Mouse (Mus musculus): ENCODE measurements at regions not wholly inside any gene's neighbourhood (a gene's known extent, or its start where the extent isn't known, plus 50 kb on each side); places are given as distances from the start of the nearest gene placed in this dataset.

DNA sequence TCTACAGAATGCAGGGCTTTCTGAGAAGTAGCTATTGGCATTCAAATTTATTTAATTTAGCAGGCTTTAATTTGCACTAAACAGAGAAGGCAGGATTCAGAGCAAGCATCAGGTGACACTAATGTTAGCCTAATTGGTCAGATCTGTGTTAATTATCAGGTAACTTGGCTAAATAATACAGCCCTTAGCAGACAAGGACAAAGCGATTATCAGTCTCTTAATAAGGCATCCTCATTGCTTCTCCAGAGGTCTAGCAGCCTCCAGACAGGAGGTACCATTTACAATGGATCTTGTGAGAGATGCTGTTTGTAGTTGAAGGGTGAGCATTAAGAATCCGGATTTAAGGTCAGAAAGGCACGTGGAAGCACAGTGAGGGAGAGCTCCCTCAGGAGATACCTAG is 253.7 kb upstream of the Fam92a start:
- DNase-seq (ENCODE audit: low spot score in 2 of 2): no peak

DNA sequence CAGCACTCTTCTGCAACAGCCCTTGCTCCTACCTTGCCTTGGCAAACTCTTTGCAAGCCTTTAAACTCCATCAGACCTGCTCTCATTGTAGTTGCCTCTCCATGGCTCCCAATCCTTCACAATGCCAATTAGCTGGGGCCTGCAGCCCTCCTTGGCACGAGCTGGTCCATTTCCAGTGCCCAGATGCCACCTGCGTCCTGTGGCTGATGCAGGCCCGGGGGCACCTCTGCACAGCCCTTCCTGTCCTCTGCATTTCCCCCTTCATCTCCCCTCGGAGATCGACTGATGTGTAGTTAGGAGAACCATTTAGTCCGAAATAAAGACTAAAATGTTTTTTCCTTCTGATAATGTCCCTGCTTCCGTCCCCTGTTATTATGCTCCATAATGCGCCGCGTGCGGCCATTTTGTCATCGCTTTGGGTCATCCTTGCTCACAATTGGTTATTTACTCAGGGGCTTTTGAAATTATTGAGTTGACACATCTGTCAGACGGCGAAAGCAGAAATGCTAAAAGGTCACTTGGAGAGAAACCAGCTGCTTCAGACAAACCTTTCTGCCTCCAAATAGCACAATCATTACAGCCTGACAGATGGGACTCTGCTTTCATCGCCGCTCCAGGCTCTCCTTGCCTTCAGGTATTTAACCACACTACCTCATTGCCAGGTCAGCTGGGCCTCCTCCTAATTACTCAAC is 250.0 kb upstream of the Fam92a start:
- no peak for DNase-seq (ENCODE audit: low spot score in 2 of 2)

DNA sequence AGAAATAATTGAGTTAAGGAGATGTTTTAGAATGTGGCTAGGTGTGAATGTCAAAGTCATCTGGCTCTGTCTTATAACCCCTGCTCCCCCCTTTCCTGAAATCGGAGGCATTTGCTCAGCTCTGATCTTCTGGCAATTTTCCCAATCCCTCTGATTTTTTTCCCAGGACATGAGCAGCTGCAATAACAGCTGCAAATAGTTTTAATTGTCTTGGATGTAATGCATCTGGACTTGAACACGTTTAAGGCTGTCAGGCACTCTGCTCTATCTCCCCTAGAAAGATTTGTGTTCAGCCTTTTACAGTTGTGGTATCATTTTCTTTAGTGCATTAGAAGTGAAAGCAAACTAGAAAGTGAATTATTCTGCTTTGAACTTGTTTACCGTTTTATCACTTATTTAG is 246.3 kb upstream of the Fam92a start:
- no peak for DNase-seq (ENCODE audit: low spot score in 2 of 2)

DNA sequence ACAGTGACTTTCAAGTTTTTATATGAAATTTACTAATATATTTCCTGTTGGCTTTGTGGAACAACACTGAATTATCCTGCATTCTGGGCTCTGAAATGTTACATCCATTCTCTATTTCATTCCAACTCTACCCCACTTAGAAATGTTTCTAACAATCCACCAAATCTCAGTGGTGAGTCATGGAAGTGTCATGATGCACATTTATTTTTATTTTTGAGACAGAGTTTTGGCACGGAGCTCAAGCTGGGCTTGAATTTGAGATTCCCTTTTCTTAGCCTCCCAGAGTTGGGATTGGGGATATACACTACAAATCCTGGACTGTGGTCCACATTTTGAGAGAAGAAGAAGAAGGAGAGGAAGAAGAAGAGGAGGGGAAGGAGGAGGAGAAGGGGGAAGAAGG is 223.5 kb upstream of the Fam92a start:
- DNase-seq (ENCODE audit: low spot score in 2 of 2): no peak

DNA sequence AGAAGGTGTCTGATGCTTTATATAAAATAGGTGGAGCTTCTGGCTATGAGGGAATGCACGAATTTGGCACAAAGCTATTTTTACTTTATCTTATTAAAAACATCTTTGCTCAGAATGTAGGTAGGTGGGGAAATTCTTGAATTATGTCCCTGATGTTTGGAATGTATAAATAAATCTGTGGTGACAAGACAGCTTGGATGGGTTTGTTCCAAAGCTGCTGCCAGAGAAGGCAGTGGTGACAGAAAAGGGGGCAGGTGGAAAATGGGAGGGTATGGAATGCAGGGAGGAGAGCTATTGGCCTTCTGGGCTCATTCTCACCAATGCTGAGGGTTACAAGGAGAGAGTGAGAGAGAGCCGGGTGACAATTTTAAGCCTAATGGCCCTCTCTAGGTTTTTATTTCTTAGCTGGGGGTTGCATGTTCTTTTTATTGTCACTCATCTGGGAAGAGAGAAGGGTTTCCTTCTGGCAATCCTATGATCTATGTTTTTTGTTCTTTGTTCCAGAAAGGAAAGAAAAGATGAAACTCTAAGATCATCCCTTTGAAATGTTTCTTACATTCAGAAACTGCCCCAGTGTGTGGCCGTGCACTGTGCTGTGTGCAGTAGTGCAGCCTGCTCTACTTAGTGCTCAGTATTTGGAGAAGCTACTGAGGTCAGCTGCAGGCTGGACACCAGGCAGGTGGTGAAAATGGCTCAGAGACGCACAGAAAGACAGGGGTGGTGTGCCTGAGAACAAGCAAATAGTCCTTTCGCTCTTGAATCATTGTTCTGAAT is 205.2 kb upstream of the Fam92a start:
- peak; percentile 8 to 31 for DNase-seq (ENCODE audit: low spot score in 2 of 2)

DNA sequence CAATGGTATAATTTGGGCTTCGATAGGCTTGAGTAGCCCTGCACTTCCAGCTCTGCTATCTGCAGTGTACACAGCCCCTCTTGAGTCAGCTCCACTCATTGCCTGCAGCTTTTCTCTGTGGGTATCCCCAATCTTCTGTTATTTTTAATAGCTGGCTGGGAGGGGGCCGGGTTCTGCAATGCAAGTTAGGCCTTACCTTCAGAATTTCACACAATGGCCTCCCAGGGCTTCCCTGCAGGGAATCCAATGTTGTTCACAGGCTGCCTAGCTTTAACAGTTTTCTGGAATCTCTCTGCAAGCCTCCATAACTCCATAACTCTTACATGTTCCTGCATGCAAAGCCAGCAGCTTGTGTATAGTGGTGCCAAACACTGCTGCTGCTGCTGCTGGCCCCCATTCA is 197.7 kb upstream of the Fam92a start:
- DNase-seq (ENCODE audit: low spot score in 2 of 2): no peak

DNA sequence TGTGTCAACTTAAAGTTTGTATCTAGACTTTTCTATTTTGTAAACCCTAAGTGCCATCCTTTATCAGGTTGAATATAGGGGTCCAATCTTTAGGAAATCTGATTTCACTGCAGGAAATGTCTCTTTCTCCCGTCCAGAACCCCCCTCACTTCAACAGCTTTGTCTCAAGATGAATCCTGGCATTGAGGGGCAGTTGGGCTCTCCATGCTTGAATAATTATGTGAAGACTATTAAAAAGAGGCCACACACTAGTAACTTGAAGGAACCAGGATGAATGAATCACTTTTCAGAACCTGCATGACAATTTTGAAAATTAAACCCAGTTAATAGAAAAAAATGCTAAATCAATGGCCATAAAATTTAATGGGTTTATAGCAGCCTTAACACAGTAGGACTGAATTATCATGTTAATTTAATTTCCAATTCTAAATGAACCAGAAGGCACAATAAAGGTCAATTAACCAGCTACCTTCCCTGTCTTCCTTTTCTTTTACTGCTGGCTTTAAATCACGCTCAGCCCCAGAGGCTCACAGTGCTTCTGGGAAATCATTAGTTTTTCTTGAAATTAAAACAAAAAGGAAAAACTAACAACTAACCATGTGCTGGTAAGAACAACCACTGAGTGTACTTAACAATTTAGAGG is 185.3 kb upstream of the Fam92a start:
- no peak for DNase-seq (ENCODE audit: low spot score in 2 of 2)

DNA sequence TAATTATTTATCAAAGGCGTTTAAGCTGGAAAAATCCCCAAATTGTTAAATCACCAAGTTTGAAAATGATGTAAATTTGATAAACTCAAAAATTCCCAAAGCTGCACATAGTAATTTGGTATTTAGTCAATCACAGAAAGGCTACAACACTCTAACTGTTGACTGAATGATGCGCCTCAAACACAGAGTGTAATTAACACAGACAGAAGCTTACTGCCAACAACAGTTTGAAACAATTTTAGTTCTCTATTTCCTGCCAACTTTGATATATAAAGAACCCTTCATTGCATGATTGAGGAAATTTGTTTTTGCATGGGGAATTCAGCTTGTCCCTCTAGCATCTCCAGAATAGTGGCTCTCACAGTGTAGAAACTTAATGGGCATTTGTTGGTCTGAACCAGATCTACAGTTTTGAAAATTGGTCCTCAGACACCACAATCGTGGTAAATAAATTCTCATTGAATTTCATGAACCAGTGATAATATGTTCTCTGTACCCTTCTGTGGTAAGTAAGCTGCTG is 181.6 kb upstream of the Fam92a start:
- DNase-seq (ENCODE audit: low spot score in 2 of 2): no peak

DNA sequence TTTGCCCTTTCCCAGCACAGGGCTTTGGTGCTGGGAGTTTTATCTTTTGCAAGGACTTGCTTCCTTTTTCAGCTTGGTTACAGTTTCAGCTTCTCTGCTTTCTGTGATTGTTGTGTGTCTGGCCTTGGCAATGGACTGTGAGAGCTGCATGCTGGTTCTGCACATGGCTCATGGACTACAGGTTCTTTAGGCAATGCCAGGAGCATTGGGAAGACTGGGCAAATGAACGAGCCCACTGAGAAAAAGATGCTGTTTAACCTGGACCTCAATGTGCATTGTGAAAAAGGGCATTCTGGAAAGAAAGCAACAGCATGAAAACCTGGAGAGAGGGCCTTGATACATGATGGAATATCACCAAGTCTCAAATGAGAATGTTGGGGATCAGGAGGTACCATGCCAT is 167.4 kb upstream of the Fam92a start:
- DNase-seq (ENCODE audit: low spot score in 2 of 2): no peak

DNA sequence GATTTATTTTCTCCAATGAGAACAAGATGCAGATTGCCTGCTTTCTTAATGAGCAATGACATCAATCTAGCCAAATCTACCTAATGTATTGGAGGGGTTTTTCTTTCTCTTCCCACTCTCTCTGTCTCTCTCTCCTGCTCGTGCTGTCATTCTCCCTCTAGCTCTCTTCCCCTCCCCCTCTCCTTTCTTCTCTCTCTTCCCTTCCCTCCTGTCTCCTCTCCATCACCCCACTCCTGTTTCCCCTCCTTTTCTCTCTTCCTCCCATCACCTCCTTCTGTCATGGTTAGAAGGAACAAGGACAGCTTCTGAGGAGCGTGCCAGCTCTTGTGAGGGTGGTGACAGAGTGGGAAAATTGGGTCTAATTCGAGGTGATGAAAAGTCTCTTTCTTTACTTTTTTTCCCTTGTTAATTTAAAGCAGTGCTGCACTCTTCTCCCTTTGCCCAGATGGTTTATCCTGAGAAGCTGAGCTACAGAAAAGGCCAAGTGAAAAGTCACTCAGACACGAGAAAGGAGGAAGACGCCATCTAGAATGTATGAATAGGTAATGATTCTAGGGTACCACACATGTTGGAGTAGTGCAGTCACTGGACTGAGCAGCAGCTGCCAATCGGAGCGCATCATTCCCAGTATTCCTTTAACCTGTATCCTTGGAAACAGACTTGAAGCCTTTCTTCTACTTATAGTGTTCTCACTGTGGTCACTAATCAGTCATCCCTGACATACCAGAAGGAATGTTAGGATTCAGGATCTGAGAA is 163.2 kb upstream of the Fam92a start:
- peak in 1 of 2 experiments; percentile 13 for DNase-seq (ENCODE audit: low spot score in 2 of 2)

DNA sequence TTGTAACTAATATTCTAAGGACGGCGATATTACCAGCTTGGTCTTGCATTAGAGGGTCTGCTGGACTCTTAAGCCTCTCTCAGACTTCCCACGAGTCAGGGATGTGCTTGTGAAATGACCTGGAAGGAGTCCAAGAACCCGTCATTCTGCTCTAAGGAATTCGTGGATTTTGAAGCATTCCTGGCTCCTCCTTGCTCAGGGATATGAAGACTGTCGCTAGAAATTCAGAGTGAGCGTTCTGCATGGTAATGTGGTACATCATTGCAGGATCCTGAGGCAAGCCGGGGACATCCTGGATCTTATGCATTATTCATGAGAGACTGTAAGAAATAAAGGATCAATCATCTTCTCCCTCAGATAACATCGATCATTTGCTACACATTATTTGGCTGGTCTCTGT is 162.6 kb upstream of the Fam92a start:
- DNase-seq (ENCODE audit: low spot score in 2 of 2): no peak

DNA sequence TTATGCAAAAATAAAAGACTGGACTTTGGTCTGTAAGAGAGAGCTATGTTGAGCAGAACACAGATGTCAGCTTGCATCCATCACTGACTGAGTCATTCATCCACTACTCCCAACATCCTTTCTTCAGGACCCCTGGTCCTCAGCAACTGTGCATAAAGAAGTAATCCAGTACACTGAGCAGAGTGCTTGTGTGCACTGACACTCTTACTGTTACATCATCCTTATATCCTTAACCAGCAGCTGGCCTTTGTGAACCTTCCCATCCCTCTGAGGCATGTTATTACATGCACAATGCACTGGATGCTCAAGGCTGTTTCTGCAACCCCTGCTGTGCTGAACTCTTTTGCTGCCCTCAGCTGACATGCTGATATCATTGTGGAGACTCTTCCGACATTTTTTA is 144.2 kb upstream of the Fam92a start:
- no peak for DNase-seq (ENCODE audit: low spot score in 2 of 2)

DNA sequence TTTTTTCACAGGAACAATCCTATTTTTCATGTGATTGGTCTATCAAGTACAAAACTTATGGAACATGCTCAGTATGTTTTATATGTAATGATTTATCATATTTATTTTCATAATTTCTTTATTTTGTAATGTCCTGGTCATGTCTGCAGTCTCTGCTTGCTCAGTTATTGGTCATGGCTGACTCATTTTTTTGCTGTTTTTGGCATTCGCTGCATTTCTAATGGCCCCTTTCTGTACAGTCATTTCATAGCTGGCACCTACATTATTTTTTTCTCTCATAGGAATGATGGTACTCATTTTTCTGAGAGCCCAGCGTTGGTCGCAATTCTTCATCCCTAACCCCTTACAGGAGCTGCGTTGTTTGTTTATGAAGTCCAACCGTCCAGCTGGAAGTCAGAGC is 136.5 kb upstream of the Fam92a start:
- DNase-seq (ENCODE audit: low spot score in 2 of 2): no peak

DNA sequence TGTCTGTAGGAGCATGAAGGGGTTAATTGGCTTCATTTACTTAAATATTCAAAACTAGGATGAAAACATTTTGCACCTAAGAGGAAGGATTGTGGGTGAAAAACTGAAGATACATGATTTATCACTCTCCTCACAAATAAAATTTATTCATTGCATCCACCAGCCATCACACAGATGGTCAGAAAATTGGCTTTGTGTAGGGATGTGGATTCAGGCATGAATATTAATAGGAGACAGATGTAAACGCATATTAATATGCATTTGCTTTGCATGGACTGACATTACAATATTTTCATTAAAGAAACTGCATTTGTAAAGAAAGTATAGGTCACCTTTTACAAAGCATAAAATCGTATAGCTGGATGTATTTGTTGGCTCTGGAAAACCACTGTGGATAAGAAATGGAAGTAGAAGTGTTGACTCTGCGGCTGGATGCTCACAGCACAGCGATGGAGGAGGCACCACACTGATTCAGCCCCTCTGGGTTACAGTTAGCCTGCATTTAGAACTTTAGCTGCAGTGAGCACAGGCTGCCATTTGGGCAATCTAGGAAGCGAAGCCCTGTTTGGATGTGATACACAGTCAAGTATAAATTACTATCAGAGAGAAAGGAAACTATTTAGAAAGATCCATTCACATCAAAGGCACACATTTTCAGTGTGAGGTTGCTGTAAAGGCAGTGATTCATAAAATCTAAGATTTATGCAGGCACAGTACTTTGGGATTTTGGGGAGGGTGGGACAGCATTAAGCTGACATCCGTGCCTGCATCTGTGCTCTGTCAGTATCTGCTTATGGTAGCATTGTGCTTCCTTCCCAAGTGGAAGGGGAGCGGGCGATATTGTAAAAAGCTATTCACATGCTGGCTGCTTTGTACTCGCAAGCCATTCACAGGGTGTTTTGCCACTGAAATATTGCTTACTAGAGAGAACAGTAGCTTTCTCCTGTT is 135.1 kb upstream of the Fam92a start:
- DNase-seq (ENCODE audit: low spot score in 2 of 2): no peak

DNA sequence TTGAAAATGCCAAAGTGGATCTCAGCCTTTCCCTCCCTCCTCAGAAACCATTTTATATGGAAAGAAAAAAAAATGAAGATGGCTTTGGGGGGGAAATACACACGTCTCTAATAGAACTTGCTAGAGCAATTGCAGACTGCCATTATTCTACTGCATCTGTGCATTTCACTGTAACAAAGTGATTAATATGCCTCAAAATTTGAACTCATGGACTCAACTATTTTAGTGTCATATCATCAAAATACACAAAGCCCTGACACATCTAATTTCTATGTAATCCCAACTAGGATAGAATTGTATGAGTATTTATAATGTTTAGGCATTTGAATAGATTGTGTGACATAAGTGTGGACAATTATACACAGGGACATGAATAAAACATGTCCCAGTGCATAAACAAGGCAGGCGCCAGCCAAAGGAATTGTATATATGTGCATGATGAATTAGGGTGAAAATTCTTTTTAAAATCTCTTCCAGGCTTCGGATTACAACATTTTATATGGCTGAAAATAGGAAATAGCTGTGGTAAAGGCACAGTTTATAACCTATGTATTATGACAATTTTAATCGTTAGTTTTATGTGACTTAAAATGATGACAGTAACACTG is 115.4 kb upstream of the Fam92a start:
- DNase-seq (ENCODE audit: low spot score in 2 of 2): no peak

DNA sequence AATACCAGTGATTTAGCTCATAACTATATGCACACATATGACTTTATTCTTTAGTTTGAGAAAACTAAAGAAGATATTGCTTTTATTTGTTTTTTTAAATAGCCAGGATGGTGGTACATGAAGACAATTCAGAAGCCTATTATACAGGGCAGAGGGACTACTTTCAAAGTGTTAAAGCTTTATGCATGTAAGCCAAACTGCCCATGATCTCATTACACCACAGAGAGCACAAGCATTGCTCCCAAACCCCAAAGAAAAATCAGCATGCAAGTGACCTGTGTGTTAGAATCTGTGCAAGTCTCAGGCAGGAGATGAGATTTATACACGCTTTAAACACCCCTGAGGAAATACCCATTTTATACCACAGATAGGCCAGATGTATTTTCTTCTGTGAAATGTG is 114.6 kb upstream of the Fam92a start:
- DNase-seq (ENCODE audit: low spot score in 2 of 2): no peak

DNA sequence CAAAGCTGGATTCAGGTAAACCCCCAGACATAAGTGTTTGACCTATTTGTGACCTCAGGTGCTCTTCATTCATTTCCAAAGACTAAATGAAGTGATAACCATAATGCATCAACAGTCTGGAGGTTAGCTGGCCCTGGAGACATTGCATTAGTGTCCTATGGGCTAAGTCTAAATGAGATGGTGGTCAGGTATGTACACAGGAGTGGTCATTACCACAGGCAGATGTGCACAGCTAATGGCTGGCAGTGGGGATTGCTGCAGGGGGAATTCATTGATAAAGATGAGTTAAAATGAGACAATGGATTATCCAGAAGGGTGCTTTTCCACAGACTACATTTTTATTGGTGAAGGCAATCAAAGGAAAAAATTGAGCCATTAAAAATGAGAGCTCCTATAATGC is 114.2 kb upstream of the Fam92a start:
- DNase-seq (ENCODE audit: low spot score in 2 of 2): no peak

DNA sequence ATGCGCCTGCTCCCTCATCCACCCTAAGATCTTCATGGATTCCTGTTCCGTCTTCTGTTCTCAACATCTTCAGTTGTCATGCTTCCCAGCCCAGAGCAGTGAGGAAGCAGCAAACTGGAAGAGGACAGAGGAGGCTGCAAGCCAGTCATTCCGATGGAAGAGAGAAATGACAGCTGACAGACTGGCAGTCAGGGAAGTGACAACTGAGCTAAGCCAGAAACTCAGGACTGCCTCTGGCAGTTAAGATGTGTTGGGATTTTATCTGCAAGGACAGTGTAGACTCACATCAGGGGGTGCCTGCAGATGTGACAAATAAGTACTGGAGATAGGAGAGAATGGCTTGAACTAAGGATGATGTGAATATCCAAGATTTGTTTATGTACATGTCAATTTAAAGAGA is 106.1 kb upstream of the Fam92a start:
- DNase-seq (ENCODE audit: low spot score in 2 of 2): no peak

DNA sequence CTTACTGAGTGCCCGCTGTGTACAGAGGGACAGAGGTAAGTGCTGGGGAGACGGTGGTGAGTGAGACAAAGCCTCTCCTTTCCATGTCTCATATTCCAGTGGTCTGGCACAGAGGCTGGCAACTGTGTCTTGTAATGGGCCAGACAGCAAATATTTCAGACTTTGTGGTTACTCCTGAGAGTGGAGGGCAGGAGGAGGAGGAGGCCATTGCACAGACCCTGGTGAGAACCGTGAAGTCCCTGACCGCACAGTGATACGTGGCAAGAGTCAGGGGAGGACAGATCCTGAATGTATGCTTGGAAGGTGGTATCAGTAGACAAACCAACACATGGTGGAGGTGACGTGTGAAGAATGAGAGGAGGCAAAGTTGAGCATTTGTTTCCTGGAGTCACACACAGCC is 101.6 kb upstream of the Fam92a start:
- no peak for DNase-seq (ENCODE audit: low spot score in 2 of 2)

DNA sequence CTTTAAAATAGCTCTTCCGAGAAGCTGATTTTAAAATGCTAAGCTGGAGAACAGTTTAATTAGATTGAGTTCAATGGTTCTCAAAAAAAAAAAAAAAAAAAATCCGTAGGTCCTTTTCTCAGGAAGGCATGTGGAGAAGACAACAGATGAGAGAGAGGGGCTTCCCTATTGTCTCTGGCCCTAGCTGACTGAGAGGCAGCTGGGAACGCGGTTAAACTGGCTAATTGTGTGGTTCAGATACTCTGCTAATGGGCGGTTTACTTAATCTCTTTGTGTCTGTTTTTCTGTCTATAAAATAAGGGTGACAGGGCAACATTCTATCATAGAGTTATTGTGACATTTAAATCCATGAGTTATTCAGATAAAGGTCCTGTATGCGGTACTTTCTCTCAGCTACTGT is 101.1 kb upstream of the Fam92a start:
- DNase-seq (ENCODE audit: low spot score in 2 of 2): no peak

DNA sequence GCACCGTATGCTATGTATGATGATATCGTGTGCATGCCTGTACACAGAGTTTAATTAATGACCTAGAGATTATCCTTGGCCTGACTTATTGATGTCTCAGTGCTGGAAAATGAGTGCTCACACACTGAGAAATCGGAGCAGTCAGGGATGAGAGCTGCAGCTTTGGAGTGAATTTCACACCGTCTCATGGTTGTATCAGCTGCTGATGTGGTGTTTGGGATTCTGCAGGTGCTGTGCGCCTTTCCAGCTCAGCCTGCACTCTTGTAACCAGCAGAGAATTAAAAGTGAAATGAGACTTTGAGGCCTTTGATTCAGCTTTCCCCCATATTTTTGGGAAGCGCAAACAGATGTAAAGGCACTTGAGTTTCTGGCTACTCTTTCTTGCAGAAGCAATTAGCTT is 100.6 kb upstream of the Fam92a start:
- DNase-seq (ENCODE audit: low spot score in 2 of 2): no peak

All from right cerebral cortex, postnatal 36 days (tissue).